Mouse (Mus musculus) E14TG2a.4 (cell line): Measurements from ENCODE around the gene Myrf.

ENCODE experiments used
- CTCF ChIP-seq: conservative IDR thresholded peaks from 2 replicates; pipeline ENCODE4 v1.5.1; 2014; ENCODE audit warnings: low read length
- NANOG ChIP-seq: IDR thresholded peaks from 2 replicates; pipeline ENCODE4 v1.6.1; 2014; ENCODE audit warnings: borderline replicate concordance, low read length, mixed read lengths
- POU5F1 ChIP-seq: IDR thresholded peaks from 2 replicates; pipeline ENCODE4 v1.6.1; 2014; ENCODE audit warnings: low read length, borderline replicate concordance

- TF ChIP-seq CTCF (no peak), POU5F1 (no peak), NANOG (no peak)
These were observed 67.3 kb downstream of the Myrf start for GRCm38 (mm10) chr19:10173116-10173718.
